11 mouse cellular contexts compared by ENCODE assay signal in the genomic region with DNA sequence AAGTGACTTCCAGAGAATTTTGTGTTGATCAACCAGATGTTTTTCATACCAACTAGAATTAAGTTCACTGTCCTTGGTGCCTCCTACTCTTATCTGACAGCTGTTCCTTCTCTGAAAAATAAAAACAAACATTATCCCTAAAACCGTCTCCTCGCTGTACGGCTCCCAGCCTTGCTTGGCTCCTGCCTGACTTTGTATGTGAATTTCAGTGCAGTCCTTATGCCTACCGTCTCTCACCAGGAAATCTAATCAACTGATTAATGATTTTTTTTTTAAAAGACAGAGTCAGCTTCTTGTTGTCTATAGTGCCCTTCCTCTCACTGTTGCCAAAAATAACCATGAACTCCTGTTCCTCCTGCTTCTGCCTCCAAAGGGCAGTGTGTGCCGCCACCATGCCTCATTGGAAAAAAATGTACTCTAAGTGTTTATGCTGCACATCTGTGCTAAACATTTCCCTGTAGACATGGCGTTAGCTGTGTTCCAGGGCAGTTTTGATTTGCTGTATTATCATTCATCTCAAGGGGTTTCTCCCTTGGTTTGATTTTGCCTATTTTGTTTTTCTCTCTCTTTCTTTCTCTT. TPM values are rescaled to one million over a fixed set of nuclear protein-coding genes. Genes with fewer than 3 reads are reported as not detected.
A peak's percentile ranks its signal among the peaks of the same experiment; 100 is the strongest.
DNase-seq lines count a peak whose midpoint lies in the region; ATAC-seq and TF ChIP-seq lines count a peak whose summit lies in the region.
"Had no signal": no experiment of that assay in that cellular context is flagged by ENCODE, and none has a peak within 500 bp of the region (broad histone marks: within the 10 kb centered on the region; RNA-seq: fewer than 3 reads in every experiment).

No protein-coding gene starts in this region.

- TF ChIP-seq EP300 in lung, postnatal 0 days (IDR thresholded peaks at IDR 0.05): peak; percentile 78

- no peaks in the 10 kb centered on the region for H3K9me3 ChIP-seq in heart, embryonic 12.5 days (replicated peaks)
- H3K9me3 ChIP-seq in lung, postnatal 0 days (ENCODE audit: low read length): no peaks in the 10 kb centered on the region
- H3K9me3 ChIP-seq: midbrain, embryonic 10.5 days; neural tube, embryonic 12.5 days had no signal

- H3K4me1 ChIP-seq in heart, embryonic 12.5 days (replicated peaks): peaks cover 37% of the 10 kb centered on the region
- H3K4me1 ChIP-seq in lung, postnatal 0 days (ENCODE audit: insufficient read depth, low read depth, low read length): peaks cover 6% of the 10 kb centered on the region; the same call in 1 of the 2 replicates
- H3K4me1 ChIP-seq: midbrain, embryonic 10.5 days; neural tube, embryonic 12.5 days had no signal

- TF ChIP-seq CTCF in lung, postnatal 0 days (IDR thresholded peaks at IDR 0.05): no peak

- H3K4me3 ChIP-seq in heart, embryonic 12.5 days: no peak overlapping the region
- H3K4me3 ChIP-seq in lung, postnatal 0 days (ENCODE audit: low read depth, low read length): no peak overlapping the region
- H3K4me3 ChIP-seq: midbrain, embryonic 10.5 days; neural tube, embryonic 12.5 days had no signal

- no peak overlapping the region for H3K9ac ChIP-seq in heart, embryonic 12.5 days
- no peak overlapping the region for H3K9ac ChIP-seq in lung, postnatal 0 days (replicated peaks; ENCODE audit: low read depth)
- H3K9ac ChIP-seq: neural tube, embryonic 12.5 days had no signal

- no peak overlapping the region for H3K4me2 ChIP-seq in heart, embryonic 12.5 days
- H3K4me2 ChIP-seq in lung, postnatal 0 days (replicated peaks; ENCODE audit: low read depth, low read length): no peak overlapping the region
- H3K4me2 ChIP-seq: neural tube, embryonic 12.5 days had no signal

- 17% methylated on average over 6 of the region's 6 CpGs for WGBS in heart, embryonic 12.5 days
- 33% methylated on average over 6 of the region's 6 CpGs for WGBS in lung, postnatal 0 days

- ATAC-seq in heart, embryonic 12.5 days (ENCODE audit: insufficient number of reproducible peaks, low FRiP score): no peak
- ATAC-seq in lung, postnatal 0 days: peak; percentile 76

- peak; percentile 44 for DNase-seq in kidney, adult 9 months
- no peak for DNase-seq in kidney, postnatal 36 days
- DNase-seq in adipocyte (ENCODE audit: low spot score): peak; percentile 78
- peak; percentile 75 for DNase-seq in lung, postnatal 0 days (ENCODE audit: low spot score)
- DNase-seq in spleen, postnatal 10 days (ENCODE audit: low spot score in 2 of 2): no peak
- no peak for DNase-seq in urinary bladder, postnatal 4 days (ENCODE audit: low spot score in 2 of 2)
- no peak for DNase-seq in right cerebral cortex, postnatal 25 days
- DNase-seq: embryo, embryonic 11 days had no signal

- H3K27me3 ChIP-seq in heart, embryonic 12.5 days (replicated peaks): no peaks in the 10 kb centered on the region
- no peaks in the 10 kb centered on the region for H3K27me3 ChIP-seq in lung, postnatal 0 days (replicated peaks; ENCODE audit: insufficient read depth, low read length)
- H3K27me3 ChIP-seq: neural tube, embryonic 12.5 days had no signal

- H3K27ac ChIP-seq in heart, embryonic 12.5 days (ENCODE audit: poor library complexity, severe bottlenecking): peak overlapping the region; percentile 14; the same call in 1 of the 2 replicates
- H3K27ac ChIP-seq in lung, postnatal 0 days (ENCODE audit: low read length): peak overlapping the region; percentile 49; the same call in 1 of the 2 replicates
- H3K27ac ChIP-seq: midbrain, embryonic 10.5 days; neural tube, embryonic 12.5 days had no signal

- peaks cover 19% of the 10 kb centered on the region for H3K36me3 ChIP-seq in heart, embryonic 12.5 days
- peaks cover 11% of the 10 kb centered on the region; the same call in 1 of the 2 replicates for H3K36me3 ChIP-seq in lung, postnatal 0 days (ENCODE audit: insufficient read depth, low read length)
- H3K36me3 ChIP-seq: neural tube, embryonic 12.5 days had no signal

RNA-seq across cellular contexts. Expression of gene Mertk, which starts 54.6 kb away (rescaled TPM):
- 5.0 and 6.0 TPM in 2 replicates for polyA plus RNA-seq in heart, embryonic 12.5 days (2016; fragmentation: Nextera tagmentation; extraction: Ambion mirVana)
- 8.3 and 10.4 TPM in 2 replicates for polyA plus RNA-seq in lung, postnatal 0 days (2015; fragmentation: Nextera tagmentation; extraction: Ambion mirVana)

Comparison
In these comparisons a context has a peak if more than half of its experiments do, and no peak if none do; other contexts are left out.
1. DNase-seq: peak in kidney, adult 9 months (single experiment), adipocyte (single experiment) and lung, postnatal 0 days (single experiment); none in kidney, postnatal 36 days (0 of 2), spleen, postnatal 10 days (0 of 2), urinary bladder, postnatal 4 days (0 of 2) and right cerebral cortex, postnatal 25 days (single experiment).